Mouse (Mus musculus): Measurements from ENCODE around the gene Agap1. TPM values are rescaled to one million over a fixed set of nuclear protein-coding genes. Genes with fewer than 3 reads are reported as not detected.

The Agap1 gene
- polyA plus RNA-seq, 1 experiment from 2014 or later, result 31.9 TPM

- WGBS, result 87% methylated on average over 18 of the region's 18 CpGs
- Histone ChIP-seq H3K36me3 (ENCODE audit: control insufficient read depth, insufficient read depth, low read length) (no peaks in the 10 kb centered on the region), H3K27ac (ENCODE audit: low read depth, low read length) (no peak overlapping the region), H3K9me3 (ENCODE audit: control insufficient read depth, low read length) (no peaks in the 10 kb centered on the region), H3K4me3 (ENCODE audit: low read length) (no peak overlapping the region), H3K4me1 (ENCODE audit: control insufficient read depth, insufficient read depth, low read depth, low read length) (peaks cover 12% of the 10 kb centered on the region), H3K27me3 (replicated peaks; ENCODE audit: control insufficient read depth, insufficient read depth, low read length) (no peaks in the 10 kb centered on the region), H3K4me2 (ENCODE audit: low read length) (no peak overlapping the region), H3K9ac (ENCODE audit: low read depth, low read length) (no peak overlapping the region)
- ATAC-seq, result no peak
Measured at GRCm38 (mm10) chr1:89554969-89555856, 100.6 kb downstream of the Agap1 start.

DNA sequence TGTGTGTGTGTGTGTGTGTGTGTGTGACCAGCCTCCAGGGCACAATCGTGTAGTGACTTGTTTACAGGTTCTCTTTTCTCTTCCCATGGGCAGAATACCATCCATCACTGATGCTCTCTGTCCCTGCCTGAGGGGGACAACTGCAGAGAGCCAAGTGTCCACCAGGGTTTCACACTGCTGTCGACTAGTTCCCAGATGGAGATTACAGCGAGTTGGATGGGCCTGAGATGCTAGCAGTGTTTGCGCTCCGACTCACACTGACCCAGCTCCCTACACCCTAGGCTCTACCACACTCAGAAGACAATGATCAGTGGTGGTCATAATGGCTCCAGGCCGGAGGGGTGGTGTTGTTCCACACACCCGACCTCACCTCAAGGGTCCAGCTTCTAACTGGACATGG is 101.4 kb downstream of the Agap1 start:
- ATAC-seq, result no peak
- Histone ChIP-seq H3K36me3 (ENCODE audit: control insufficient read depth, insufficient read depth, low read length) (no peaks in the 10 kb centered on the region), H3K9me3 (ENCODE audit: control insufficient read depth, low read length) (no peaks in the 10 kb centered on the region), H3K4me3 (ENCODE audit: low read length) (no peak overlapping the region), H3K4me1 (ENCODE audit: control insufficient read depth, insufficient read depth, low read depth, low read length) (peaks cover 4% of the 10 kb centered on the region), H3K4me2 (ENCODE audit: low read length) (no peak overlapping the region), H3K27me3 (replicated peaks; ENCODE audit: control insufficient read depth, insufficient read depth, low read length) (no peaks in the 10 kb centered on the region), H3K27ac (ENCODE audit: low read depth, low read length) (no peak overlapping the region), H3K9ac (ENCODE audit: low read depth, low read length) (no peak overlapping the region)
- WGBS, result 79% methylated on average over 7 of the region's 7 CpGs

GRCm38 (mm10) chr1:89557401-89557800 is 102.8 kb downstream of the Agap1 start:
- H3K9ac ChIP-seq (ENCODE audit: low read depth, low read length), result no peak overlapping the region
- H3K4me2 ChIP-seq (ENCODE audit: low read length), result no peak overlapping the region
- no peaks in the 10 kb centered on the region for H3K27me3 ChIP-seq (replicated peaks; ENCODE audit: control insufficient read depth, insufficient read depth, low read length)
- H3K4me1 ChIP-seq (ENCODE audit: control insufficient read depth, insufficient read depth, low read depth, low read length), result no peaks in the 10 kb centered on the region
- H3K4me3 ChIP-seq (ENCODE audit: low read length), result no peak overlapping the region
- no peak for ATAC-seq
- no peaks in the 10 kb centered on the region for H3K9me3 ChIP-seq (ENCODE audit: control insufficient read depth, low read length)
- H3K27ac ChIP-seq (ENCODE audit: low read depth, low read length), result no peak overlapping the region
- H3K36me3 ChIP-seq (ENCODE audit: control insufficient read depth, insufficient read depth, low read length), result no peaks in the 10 kb centered on the region
- 83% methylated on average over 6 of the region's 6 CpGs for WGBS

DNA sequence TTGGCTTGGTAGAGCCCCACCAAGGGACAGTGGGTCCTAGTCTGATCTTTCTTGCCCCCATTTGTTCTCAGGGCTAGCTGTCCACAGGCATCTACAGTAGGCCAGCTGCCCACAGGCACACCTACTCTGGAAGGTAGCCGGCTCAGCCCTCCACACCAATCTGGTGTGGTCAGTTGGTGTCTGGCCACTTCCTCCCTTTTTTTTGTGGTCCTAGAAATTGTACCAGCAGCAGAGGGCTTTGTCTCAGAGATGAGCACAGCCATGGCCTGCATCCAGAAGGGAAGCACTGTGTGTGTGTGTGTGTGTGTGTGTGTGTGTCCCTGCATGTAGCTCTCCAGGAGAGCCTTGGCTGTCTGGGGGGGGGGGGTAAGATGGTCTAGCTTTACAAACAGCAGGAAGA is 103.5 kb downstream of the Agap1 start:
- H3K4me1 ChIP-seq (ENCODE audit: control insufficient read depth, insufficient read depth, low read depth, low read length), result no peaks in the 10 kb centered on the region
- no peaks in the 10 kb centered on the region for H3K36me3 ChIP-seq (ENCODE audit: control insufficient read depth, insufficient read depth, low read length)
- no peak overlapping the region for H3K9ac ChIP-seq (ENCODE audit: low read depth, low read length)
- ATAC-seq, result no peak
- H3K27ac ChIP-seq (ENCODE audit: low read depth, low read length), result no peak overlapping the region
- H3K4me3 ChIP-seq (ENCODE audit: low read length), result no peak overlapping the region
- H3K4me2 ChIP-seq (ENCODE audit: low read length), result no peak overlapping the region
- no peaks in the 10 kb centered on the region for H3K27me3 ChIP-seq (replicated peaks; ENCODE audit: control insufficient read depth, insufficient read depth, low read length)
- no peaks in the 10 kb centered on the region for H3K9me3 ChIP-seq (ENCODE audit: control insufficient read depth, low read length)
- whole genome bisulfite sequencing, result 67% methylated on average over 1 of the region's 1 CpGs

DNA sequence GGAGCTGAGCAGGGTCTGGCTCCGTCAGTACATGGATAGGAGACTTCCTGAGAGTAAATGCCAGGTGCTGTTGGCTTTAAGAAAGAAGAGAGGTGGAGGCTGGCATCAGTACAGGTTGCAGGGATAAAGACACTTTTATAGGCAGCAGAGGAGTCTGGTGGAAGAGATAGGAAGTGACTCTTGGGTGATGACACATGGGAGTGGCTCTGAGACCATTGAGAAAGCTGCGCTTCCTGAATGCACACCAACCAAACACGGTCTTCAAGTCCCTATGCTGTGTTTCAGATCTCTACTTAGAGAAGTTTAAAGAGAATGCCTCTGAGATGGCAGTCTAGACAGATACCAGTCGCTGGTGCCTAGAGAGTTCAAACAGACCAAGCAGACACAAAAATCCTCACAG is 108.8 kb downstream of the Agap1 start:
- H3K9ac ChIP-seq (ENCODE audit: low read depth, low read length), result no peak overlapping the region
- no peaks in the 10 kb centered on the region for H3K9me3 ChIP-seq (ENCODE audit: control insufficient read depth, low read length)
- H3K4me3 ChIP-seq (ENCODE audit: low read length), result no peak overlapping the region
- WGBS, result 85% methylated on average over 4 of the region's 4 CpGs
- ATAC-seq, result no peak
- H3K27ac ChIP-seq (ENCODE audit: low read depth, low read length), result no peak overlapping the region
- no peak overlapping the region for H3K4me2 ChIP-seq (ENCODE audit: low read length)
- H3K4me1 ChIP-seq (ENCODE audit: control insufficient read depth, insufficient read depth, low read depth, low read length), result peaks cover 41% of the 10 kb centered on the region
- no peaks in the 10 kb centered on the region for H3K36me3 ChIP-seq (ENCODE audit: control insufficient read depth, insufficient read depth, low read length)
- H3K27me3 ChIP-seq (replicated peaks; ENCODE audit: control insufficient read depth, insufficient read depth, low read length), result no peaks in the 10 kb centered on the region

DNA sequence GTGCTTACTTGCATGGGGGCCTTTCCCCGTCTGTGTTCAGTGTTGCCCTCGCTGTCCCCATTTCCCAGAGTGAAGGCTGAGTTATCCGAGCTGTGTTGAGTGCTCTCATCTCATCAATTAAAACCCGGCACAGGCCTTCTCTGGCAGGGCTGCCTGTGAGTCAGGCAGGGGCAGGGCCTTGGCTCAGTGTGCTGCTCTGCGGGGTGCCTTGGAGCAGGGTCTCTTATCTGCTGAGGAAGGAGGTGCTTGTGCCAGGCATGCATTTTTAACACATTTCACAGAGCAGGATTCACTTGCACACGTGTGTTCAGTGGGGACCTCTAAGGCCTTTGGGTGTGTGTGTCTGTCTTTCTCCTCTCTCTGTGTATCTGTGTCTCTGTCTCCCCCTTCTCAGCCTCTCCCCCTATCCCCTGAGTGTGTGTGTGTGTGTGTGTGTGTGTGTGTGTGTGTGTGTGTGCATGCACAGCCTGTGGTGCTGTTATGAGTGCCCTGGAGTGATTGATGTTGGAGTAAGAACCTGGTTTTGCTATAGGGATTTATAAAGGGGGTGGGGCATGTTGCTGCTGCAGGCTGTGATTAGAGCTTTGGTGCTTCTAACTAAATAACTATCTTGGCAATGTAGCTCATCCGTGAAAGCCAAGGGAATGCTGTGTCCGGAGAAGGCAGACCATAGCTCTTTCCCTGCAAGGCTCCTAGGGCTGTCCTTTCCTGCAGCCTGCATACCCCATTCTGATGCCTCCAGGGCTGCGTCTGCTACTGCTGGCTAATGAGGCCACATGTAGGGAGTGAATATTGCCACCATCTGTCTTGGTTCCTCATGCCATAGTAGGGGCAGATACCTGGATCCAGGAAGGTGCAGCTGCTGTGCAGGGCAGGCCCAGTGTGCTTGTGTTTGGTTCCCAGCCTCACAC is 112.2 kb downstream of the Agap1 start:
- Histone ChIP-seq H3K9ac (ENCODE audit: low read depth, low read length) (0 out of 2 replicates have a peak overlapping the region, but pooled peaks have one; percentile 18), H3K9me3 (ENCODE audit: control insufficient read depth, low read length) (no peaks in the 10 kb centered on the region), H3K4me1 (ENCODE audit: control insufficient read depth, insufficient read depth, low read depth, low read length) (peaks cover 51% of the 10 kb centered on the region), H3K27ac (ENCODE audit: low read depth, low read length) (peak overlapping the region; percentile 37), H3K36me3 (ENCODE audit: control insufficient read depth, insufficient read depth, low read length) (no peaks in the 10 kb centered on the region), H3K27me3 (replicated peaks; ENCODE audit: control insufficient read depth, insufficient read depth, low read length) (no peaks in the 10 kb centered on the region), H3K4me3 (ENCODE audit: low read length) (no peak overlapping the region), H3K4me2 (ENCODE audit: low read length) (no peak overlapping the region)
- ATAC-seq, result peak; percentile 55
- WGBS, result 18% methylated on average over 9 of the region's 9 CpGs

- H3K9ac ChIP-seq (ENCODE audit: low read depth, low read length), result no peak overlapping the region
Measured at GRCm38 (mm10) chr1:89568546-89569405, 114.2 kb downstream of the Agap1 start.

GRCm38 (mm10) chr1:89570522-89571299 is 116.1 kb downstream of the Agap1 start:
- no peak overlapping the region for H3K4me3 ChIP-seq (ENCODE audit: low read length)
- peaks cover 45% of the 10 kb centered on the region for H3K4me1 ChIP-seq (ENCODE audit: control insufficient read depth, insufficient read depth, low read depth, low read length)
- H3K4me2 ChIP-seq (ENCODE audit: low read length), result no peak overlapping the region
- H3K9ac ChIP-seq (ENCODE audit: low read depth, low read length), result no peak overlapping the region
- no peaks in the 10 kb centered on the region for H3K27me3 ChIP-seq (replicated peaks; ENCODE audit: control insufficient read depth, insufficient read depth, low read length)
- H3K9me3 ChIP-seq (ENCODE audit: control insufficient read depth, low read length), result no peaks in the 10 kb centered on the region
- no peaks in the 10 kb centered on the region for H3K36me3 ChIP-seq (ENCODE audit: control insufficient read depth, insufficient read depth, low read length)
- 77% methylated on average over 4 of the region's 4 CpGs for WGBS
- no peak overlapping the region for H3K27ac ChIP-seq (ENCODE audit: low read depth, low read length)
- no peak for ATAC-seq

More at GRCm38 (mm10) chr1:89568546-89569405, 114.2 kb downstream of the Agap1 start:
- WGBS, result 60% methylated on average over 6 of the region's 6 CpGs
- no peak overlapping the region; the same call in 1 of the 2 replicates for H3K27ac ChIP-seq (ENCODE audit: low read depth, low read length)
- H3K4me3 ChIP-seq (ENCODE audit: low read length), result no peak overlapping the region
- H3K4me1 ChIP-seq (ENCODE audit: control insufficient read depth, insufficient read depth, low read depth, low read length), result peaks cover 51% of the 10 kb centered on the region
- no peaks in the 10 kb centered on the region for H3K27me3 ChIP-seq (replicated peaks; ENCODE audit: control insufficient read depth, insufficient read depth, low read length)
- no peaks in the 10 kb centered on the region for H3K36me3 ChIP-seq (ENCODE audit: control insufficient read depth, insufficient read depth, low read length)
- ATAC-seq, result peak; percentile 18; the same call in 1 of the 2 replicates
- H3K9me3 ChIP-seq (ENCODE audit: control insufficient read depth, low read length), result no peaks in the 10 kb centered on the region
- no peak overlapping the region for H3K4me2 ChIP-seq (ENCODE audit: low read length)
